Mouse (Mus musculus): Measurements from ENCODE around the gene Olfr971. TPM values are rescaled to one million over a fixed set of nuclear protein-coding genes. Genes with fewer than 3 reads are reported as not detected.
A peak's percentile ranks its signal among the peaks of the same experiment; 100 is the strongest.
"Not testable (repeated sequence)": the region's sequence is repeated elsewhere in the genome, so short reads cannot be mapped to it uniquely, and the experiment has no call there.

The Olfr971 gene
- not detected in 2 replicates for polyA plus RNA-seq (2015; fragmentation: Nextera tagmentation; extraction: Ambion mirVana)

- not testable (repeated sequence) for H3K4me1 ChIP-seq; H3K4me2 ChIP-seq; H3K9ac ChIP-seq; H3K9me3 ChIP-seq; H3K4me3 ChIP-seq; H3K27ac ChIP-seq; H3K27me3 ChIP-seq (replicated peaks); H3K36me3 ChIP-seq (replicated peaks); ATAC-seq (replicated peaks)
- WGBS, result 89% methylated on average over 2 of the region's 2 CpGs
These were observed at the start of gene Olfr971 for GRCm38 (mm10) chr9:39836576-39836975. Olfr971 (plus strand) TSS chr9:39836876.

GRCm38 (mm10) chr9:39790558-39790957 is 46.1 kb upstream of the Olfr971 start, which contains the start of gene Olfr969:
Olfr969 (plus strand) TSS chr9:39790945.
- Histone ChIP-seq H3K27ac (no peak within 1 kb of the TSS), H3K4me2 (no peak within 1 kb of the TSS), H3K4me3 (no peak within 1 kb of the TSS), H3K9me3 (no peaks in the 10 kb centered on the region), H3K36me3 (replicated peaks) (no peaks in the 10 kb centered on the region), H3K4me1 (no peaks in the 10 kb centered on the region), H3K9ac (no peak within 1 kb of the TSS), H3K27me3 (replicated peaks) (no peaks in the 10 kb centered on the region)
- WGBS, result 73% methylated on average over 2 of the region's 2 CpGs
- ATAC-seq (replicated peaks), result no peak

DNA sequence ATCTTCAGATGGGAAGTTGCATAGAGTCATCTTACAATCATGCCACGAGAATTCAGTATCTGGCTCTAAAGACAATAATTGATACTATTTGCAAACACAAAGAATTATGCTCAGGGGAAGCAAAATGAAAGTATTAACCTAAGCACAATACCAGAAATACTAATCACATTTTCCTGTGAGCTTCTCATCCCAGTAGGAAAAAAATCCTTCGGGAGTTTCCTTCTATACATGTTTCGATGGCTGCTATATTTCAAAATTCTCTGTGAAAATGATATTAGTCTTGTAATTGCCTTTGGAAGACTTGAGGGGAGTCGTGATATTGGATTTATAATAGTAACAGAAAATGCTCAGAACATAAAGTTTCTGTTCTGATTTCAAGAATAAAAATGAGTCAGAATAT is 28.1 kb upstream of the Olfr971 start, which contains the start of gene Olfr970:
Gene Olfr970, plus strand, starts transcription at position 301 of the 400 bp plus-strand sequence.
- Histone ChIP-seq H3K4me2 (no peak within 1 kb of the TSS), H3K9me3 (no peaks in the 10 kb centered on the region), H3K4me3 (no peak within 1 kb of the TSS), H3K36me3 (replicated peaks) (no peaks in the 10 kb centered on the region), H3K9ac (no peak within 1 kb of the TSS), H3K4me1 (no peaks in the 10 kb centered on the region), H3K27ac (no peak within 1 kb of the TSS), H3K27me3 (replicated peaks) (no peaks in the 10 kb centered on the region)
- ATAC-seq (replicated peaks), result no peak
- WGBS, result 72% methylated on average over 4 of the region's 4 CpGs

DNA sequence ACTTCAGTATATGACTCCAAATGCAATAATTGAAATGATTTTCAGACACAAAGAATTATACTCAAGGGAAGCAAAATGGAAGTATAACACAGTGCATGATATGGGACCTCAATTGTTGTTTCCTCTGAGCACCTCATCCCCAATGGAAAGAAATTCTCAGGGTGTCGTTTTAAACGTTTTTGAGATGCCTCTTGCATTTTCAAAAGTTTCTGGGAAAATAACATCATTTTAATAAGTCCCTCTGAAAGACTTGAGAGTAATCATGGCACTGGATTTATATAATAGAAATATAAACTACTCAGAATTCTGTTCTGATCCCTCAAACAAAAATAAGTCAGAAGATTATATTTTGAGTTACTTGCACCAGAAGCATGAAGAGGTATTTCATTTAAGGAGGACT is 29.4 kb downstream of the Olfr971 start, which contains the start of gene Olfr972:
Gene Olfr972, plus strand, starts transcription at position 301 of the 400 bp plus-strand sequence.
- no peak for ATAC-seq (replicated peaks)
- no peak within 1 kb of the TSS for H3K9ac ChIP-seq
- H3K4me3 ChIP-seq, result no peak within 1 kb of the TSS
- H3K9me3 ChIP-seq, result no peaks in the 10 kb centered on the region
- H3K36me3 ChIP-seq (replicated peaks), result no peaks in the 10 kb centered on the region
- no peak within 1 kb of the TSS for H3K27ac ChIP-seq
- no peak within 1 kb of the TSS for H3K4me2 ChIP-seq
- no peaks in the 10 kb centered on the region for H3K4me1 ChIP-seq
- 73% methylated on average over 2 of the region's 2 CpGs for WGBS
- H3K27me3 ChIP-seq (replicated peaks), result no peaks in the 10 kb centered on the region

DNA sequence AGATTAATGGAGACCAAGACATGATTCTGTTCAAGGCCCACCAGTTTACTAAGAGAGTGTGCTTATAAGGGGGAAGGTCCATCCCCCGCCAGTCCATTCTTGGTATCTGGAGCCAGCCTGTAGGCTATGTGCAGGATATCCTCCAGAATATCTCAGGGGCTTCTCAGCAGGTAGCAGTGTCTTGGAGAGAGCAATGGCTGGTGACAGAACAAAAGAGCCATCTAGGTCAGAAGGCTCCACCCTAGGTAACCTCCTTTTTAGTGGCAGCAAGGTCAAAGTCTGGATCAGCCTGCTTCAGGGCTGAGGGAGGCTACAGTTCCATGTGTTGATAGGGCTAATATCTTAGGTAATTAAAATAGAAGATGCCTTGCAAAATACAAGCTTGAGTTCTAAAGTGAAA is 35.3 kb downstream of the Olfr971 start:
- H3K4me2 ChIP-seq; H3K9ac ChIP-seq; H3K4me1 ChIP-seq; H3K27me3 ChIP-seq (replicated peaks); ATAC-seq (replicated peaks); H3K27ac ChIP-seq; H3K9me3 ChIP-seq; H3K36me3 ChIP-seq (replicated peaks); H3K4me3 ChIP-seq: not testable (repeated sequence)
- 93% methylated on average over 1 of the region's 1 CpGs for WGBS

DNA sequence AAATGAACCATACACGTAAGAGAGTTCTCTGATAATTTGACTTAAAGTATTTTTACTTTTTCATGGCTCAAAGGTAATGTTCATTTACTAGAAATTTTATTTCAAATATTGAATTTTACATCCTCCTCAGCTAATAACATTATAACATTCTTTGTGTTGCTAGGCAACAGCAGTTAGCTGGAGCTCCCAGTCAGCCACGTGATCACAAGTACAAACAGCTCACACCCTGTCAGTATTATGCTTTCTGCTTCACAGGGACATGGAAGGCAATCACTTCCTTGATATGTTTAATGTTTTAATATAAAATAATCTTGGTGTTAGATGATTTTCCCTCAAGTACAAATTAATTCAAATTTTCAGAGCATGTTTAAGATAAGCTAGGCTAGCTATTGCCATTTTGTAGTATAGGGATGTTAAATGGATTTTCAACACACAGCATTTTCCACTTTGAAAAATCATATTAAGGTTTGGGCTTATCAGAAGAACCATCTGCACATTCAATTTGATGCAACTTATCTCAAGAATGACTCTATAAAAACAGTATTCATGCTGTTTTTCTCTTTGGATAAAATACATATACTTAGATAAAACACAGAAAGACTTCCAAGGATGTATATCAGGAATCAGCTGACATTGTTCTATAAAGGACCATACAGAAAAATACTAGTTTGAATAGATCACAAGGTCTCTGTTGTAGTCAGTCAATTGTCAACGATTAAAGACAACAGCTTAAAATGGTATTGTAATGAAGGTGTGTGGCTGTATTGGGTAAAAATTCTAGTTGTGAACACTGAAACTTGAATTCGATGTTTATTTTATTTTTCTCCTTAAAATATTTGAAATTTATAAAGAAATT is 41.1 kb downstream of the Olfr971 start:
- peak; percentile 99 for ATAC-seq (replicated peaks)
- not testable (repeated sequence) for H3K9me3 ChIP-seq; H3K4me3 ChIP-seq; H3K9ac ChIP-seq; H3K4me2 ChIP-seq; H3K36me3 ChIP-seq (replicated peaks); H3K27ac ChIP-seq; H3K27me3 ChIP-seq (replicated peaks); H3K4me1 ChIP-seq
- WGBS, result no CpG with 5 or more reads among the region's 4 CpGs

Other genes with a start within 250 kb of the Olfr971 start
- gene AW551984, start 232.5 kb upstream of the Olfr971 start, polyA plus RNA-seq (2015; fragmentation: Nextera tagmentation; extraction: Ambion mirVana), result 172 and 184 TPM in 2 replicates
- not detected in 2 replicates for gene Olfr148, start 226.2 kb upstream of the Olfr971 start, polyA plus RNA-seq (2015; fragmentation: Nextera tagmentation; extraction: Ambion mirVana)
- not detected in 2 replicates for gene Olfr960, start 215.5 kb upstream of the Olfr971 start, polyA plus RNA-seq (2015; fragmentation: Nextera tagmentation; extraction: Ambion mirVana)
- gene Olfr961, start 191.8 kb upstream of the Olfr971 start, polyA plus RNA-seq (2015; fragmentation: Nextera tagmentation; extraction: Ambion mirVana), result not detected in 2 replicates
- not detected in 2 replicates for gene Olfr963, start 169.7 kb upstream of the Olfr971 start, polyA plus RNA-seq (2015; fragmentation: Nextera tagmentation; extraction: Ambion mirVana)
- not detected in 2 replicates for gene Olfr149, start 129.8 kb upstream of the Olfr971 start, polyA plus RNA-seq (2015; fragmentation: Nextera tagmentation; extraction: Ambion mirVana)
- gene Olfr965, start 125.5 kb upstream of the Olfr971 start, polyA plus RNA-seq (2015; fragmentation: Nextera tagmentation; extraction: Ambion mirVana), result not detected in 2 replicates
- gene Olfr150, start 105.9 kb upstream of the Olfr971 start, polyA plus RNA-seq (2015; fragmentation: Nextera tagmentation; extraction: Ambion mirVana), result not detected in 2 replicates
- not detected in 2 replicates for gene Olfr967, start 90.6 kb upstream of the Olfr971 start, polyA plus RNA-seq (2015; fragmentation: Nextera tagmentation; extraction: Ambion mirVana)
- not detected in 2 replicates for gene Olfr968, start 53.6 kb upstream of the Olfr971 start, polyA plus RNA-seq (2015; fragmentation: Nextera tagmentation; extraction: Ambion mirVana)
- not detected in 2 replicates for gene Olfr969, start 45.9 kb upstream of the Olfr971 start, polyA plus RNA-seq (2015; fragmentation: Nextera tagmentation; extraction: Ambion mirVana)
- gene Olfr970, start 28.0 kb upstream of the Olfr971 start, polyA plus RNA-seq (2015; fragmentation: Nextera tagmentation; extraction: Ambion mirVana), result not detected in 2 replicates
- not detected in 2 replicates for gene Olfr972, start 29.5 kb downstream of the Olfr971 start, polyA plus RNA-seq (2015; fragmentation: Nextera tagmentation; extraction: Ambion mirVana)
- not detected in 2 replicates for gene Olfr229, start 70.5 kb downstream of the Olfr971 start, polyA plus RNA-seq (2015; fragmentation: Nextera tagmentation; extraction: Ambion mirVana)
- gene Olfr974, start 100.6 kb downstream of the Olfr971 start, polyA plus RNA-seq (2015; fragmentation: Nextera tagmentation; extraction: Ambion mirVana), result not detected in 2 replicates
- 0.09 TPM in 1 of 2 replicates, not detected in the other for gene Olfr975, start 115.2 kb downstream of the Olfr971 start, polyA plus RNA-seq (2015; fragmentation: Nextera tagmentation; extraction: Ambion mirVana)
- gene Olfr976, start 124.3 kb downstream of the Olfr971 start, polyA plus RNA-seq (2015; fragmentation: Nextera tagmentation; extraction: Ambion mirVana), result not detected in 2 replicates
- not detected in 2 replicates for gene Olfr978, start 155.2 kb downstream of the Olfr971 start, polyA plus RNA-seq (2015; fragmentation: Nextera tagmentation; extraction: Ambion mirVana)
- not detected in 2 replicates for gene Olfr979, start 166.6 kb downstream of the Olfr971 start, polyA plus RNA-seq (2015; fragmentation: Nextera tagmentation; extraction: Ambion mirVana)
- gene Olfr980, start 172.7 kb downstream of the Olfr971 start, polyA plus RNA-seq (2015; fragmentation: Nextera tagmentation; extraction: Ambion mirVana), result not detected in 2 replicates
- gene Olfr981, start 184.6 kb downstream of the Olfr971 start, polyA plus RNA-seq (2015; fragmentation: Nextera tagmentation; extraction: Ambion mirVana), result not detected in 2 replicates
- not detected in 2 replicates for gene Olfr982, start 237.0 kb downstream of the Olfr971 start, polyA plus RNA-seq (2015; fragmentation: Nextera tagmentation; extraction: Ambion mirVana)